Mouse (Mus musculus) bone marrow, adult 2 months (tissue): ENCODE data around the gene Relt. TPM values are rescaled to one million over a fixed set of nuclear protein-coding genes. Genes with fewer than 3 reads are reported as not detected.

Experiments used
- H3K27ac ChIP-seq: fragments of 200-500 bp; 2 replicates; pipeline ENCODE4 v1.5.1; 2012; ENCODE audit warnings: low read depth, mild to moderate bottlenecking, control low read depth, inconsistent platforms, low read length; ENCODE audit not compliant: control insufficient read depth, poor library complexity, insufficient read depth
- H3K4me1 ChIP-seq: fragments of 200-500 bp; 2 replicates; pipeline ENCODE4 v1.6.1; 2011; ENCODE audit warnings: low read length; ENCODE audit not compliant: control insufficient read depth, insufficient read depth
- H3K4me3 ChIP-seq: fragments of 200-500 bp; replicated peaks from 2 replicates; pipeline ENCODE3; 2011; ENCODE audit warnings: mild to moderate bottlenecking, low read depth, low read length, control low read depth; ENCODE audit not compliant: control insufficient read depth
- CTCF ChIP-seq: fragments of 200-500 bp; IDR thresholded peaks from 2 replicates; pipeline ENCODE4 v1.5.1; 2011; ENCODE audit warnings: low read length, control low read depth; ENCODE audit not compliant: control insufficient read depth, insufficient read depth
- POLR2A ChIP-seq: fragments of 200-500 bp; IDR thresholded peaks from 2 replicates; pipeline ENCODE4 v1.6.1; 2011; ENCODE audit warnings: low read depth, mild to moderate bottlenecking, control low read depth, low read length, borderline replicate concordance; ENCODE audit not compliant: control insufficient read depth
- WGBS: fragments of 180-500 bp; shearing (Covaris S2); methylation state at CpG from one replicate; pipeline ENCODE4 v1.1.7; 2018; 5-methylcytosine and 5-hydroxymethylcytosine counted together
- polyA plus RNA-seq: library from polyadenylated mRNA; stranded (reverse); fragments of >200 nt; gene quantifications from 2 replicates; pipeline ENCODE4 v1.2.4, GENCODE M21; 2011; ENCODE audit warnings: low replicate concordance; ENCODE audit not compliant: missing spikeins, insufficient read depth, insufficient read length

Gene Relt
- polyA plus RNA-seq = 22.5 and 46.1 TPM in 2 replicates

- Histone ChIP-seq H3K27ac (peak within 1 kb of the TSS; percentile 98), H3K4me1 (peaks cover 6% of the 10 kb centered on the region; the same call in 1 of the 2 replicates), H3K4me3 (peak within 1 kb of the TSS; percentile 79)
- under 1% methylated on average over 91 of the region's 91 CpGs for WGBS
- peak; percentile 94; the same call in 1 of the 2 replicates for TF ChIP-seq POLR2A
- peak; percentile 90 for TF ChIP-seq CTCF
These were observed at the start of gene Relt for GRCm38 (mm10) chr7:100862828-100863638. Gene Relt, minus strand, starts transcription at chr7:100863446.

- Histone ChIP-seq H3K4me1 (no peaks in the 10 kb centered on the region), H3K27ac (no peak overlapping the region), H3K4me3 (no peak overlapping the region)
- TF ChIP-seq POLR2A (no peak), CTCF (no peak)
- WGBS = 86% methylated on average over 9 of the region's 9 CpGs
These were observed 48.5 kb upstream of the Relt start for GRCm38 (mm10) chr7:100911791-100912190.

GRCm38 (mm10) chr7:100911246-100911770 lies 48.1 kb upstream of the Relt start:
- TF ChIP-seq POLR2A = no peak
- no peak for TF ChIP-seq CTCF
- Histone ChIP-seq H3K4me3 (no peak overlapping the region), H3K27ac (no peak overlapping the region), H3K4me1 (no peaks in the 10 kb centered on the region)
- WGBS = 85% methylated on average over 2 of the region's 2 CpGs

- Histone ChIP-seq H3K4me3 (no peak overlapping the region), H3K4me1 (no peaks in the 10 kb centered on the region), H3K27ac (no peak overlapping the region)
- 51% methylated on average over 8 of the region's 8 CpGs for WGBS
- TF ChIP-seq CTCF = peak; percentile 22; the same call in 1 of the 2 replicates
- TF ChIP-seq POLR2A = no peak
These were observed 45.3 kb upstream of the Relt start for GRCm38 (mm10) chr7:100908567-100908966.

- Histone ChIP-seq H3K4me1 (no peaks in the 10 kb centered on the region), H3K4me3 (no peak overlapping the region), H3K27ac (no peak overlapping the region)
- WGBS = 86% methylated on average over 8 of the region's 8 CpGs
- TF ChIP-seq CTCF (no peak), POLR2A (no peak)
These were observed 44.8 kb upstream of the Relt start for GRCm38 (mm10) chr7:100908061-100908460.

GRCm38 (mm10) chr7:100907231-100907630 lies 44.0 kb upstream of the Relt start:
- 0% methylated on average over 1 of the region's 1 CpGs for WGBS
- H3K27ac ChIP-seq = no peak overlapping the region
- TF ChIP-seq CTCF (peak; percentile 95), POLR2A (no peak)
- no peak overlapping the region for H3K4me3 ChIP-seq
- H3K4me1 ChIP-seq = no peaks in the 10 kb centered on the region

- TF ChIP-seq CTCF = no peak
- no peak for TF ChIP-seq POLR2A
- Histone ChIP-seq H3K27ac (no peak overlapping the region), H3K4me1 (no peaks in the 10 kb centered on the region), H3K4me3 (no peak overlapping the region)
- 82% methylated on average over 10 of the region's 10 CpGs for WGBS
These were observed 43.0 kb upstream of the Relt start for GRCm38 (mm10) chr7:100906029-100906789.

GRCm38 (mm10) chr7:100905037-100905436 lies 41.8 kb upstream of the Relt start:
- Histone ChIP-seq H3K4me3 (no peak overlapping the region), H3K27ac (no peak overlapping the region), H3K4me1 (no peaks in the 10 kb centered on the region)
- WGBS = 85% methylated on average over 7 of the region's 7 CpGs
- no peak for TF ChIP-seq POLR2A
- TF ChIP-seq CTCF = no peak
